Mouse (Mus musculus) lung, postnatal 25 days (tissue): ENCODE data around the gene Ermap.

ENCODE experiments used
- DNase-seq: peaks from one replicate; pipeline ENCODE4 v3.0.0; 2022; ENCODE audit warnings: low spot score

Gene Ermap

GRCm38 (mm10) chr4:119185771-119186170, 4.0 kb downstream of the Ermap start:
- DNase-seq, result no peak

GRCm38 (mm10) chr4:119183525-119183924, 6.3 kb downstream of the Ermap start:
- no peak for DNase-seq

- DNase-seq, result no peak
These were observed 8.4 kb downstream of the Ermap start for GRCm38 (mm10) chr4:119181456-119181855.

DNA sequence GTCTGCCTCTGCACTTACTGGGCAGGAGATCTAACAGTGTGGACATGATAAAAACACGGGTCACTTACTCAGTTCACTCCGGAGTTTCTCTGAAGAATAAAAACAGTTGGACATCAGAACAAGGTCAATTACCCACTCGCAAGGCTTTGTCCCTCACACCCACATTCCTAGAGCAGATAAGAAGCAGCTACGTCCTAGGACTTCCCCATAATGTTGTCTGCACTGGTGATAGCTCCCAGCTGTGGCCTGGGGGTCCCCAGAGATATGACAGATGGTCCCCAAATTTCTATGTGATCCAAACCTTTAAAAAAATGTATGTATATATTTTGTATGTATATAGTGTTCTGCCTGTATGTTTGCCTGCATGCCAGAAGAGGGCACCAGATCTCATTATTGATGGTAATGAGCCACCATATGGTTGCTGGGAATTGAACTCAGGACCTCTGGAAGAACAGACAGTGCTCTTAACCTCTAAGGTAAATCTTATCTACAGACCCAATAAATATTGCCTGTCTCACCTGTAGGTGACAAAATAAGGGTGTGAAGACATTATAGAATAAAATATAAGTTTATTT, 9.6 kb downstream of the Ermap start:
- DNase-seq, result no peak

- DNase-seq, result no peak
These were observed 11.5 kb downstream of the Ermap start for GRCm38 (mm10) chr4:119178331-119178730.

- DNase-seq, result no peak
These were observed 12.1 kb downstream of the Ermap start for GRCm38 (mm10) chr4:119177702-119178101.

GRCm38 (mm10) chr4:119173851-119174453, 15.9 kb downstream of the Ermap start, which contains the start of gene Zfp691:
TSS of gene Zfp691 (minus strand) at chr4:119174195.
- peak; percentile 99 for DNase-seq

GRCm38 (mm10) chr4:119172919-119173650, 16.7 kb downstream of the Ermap start:
- no peak for DNase-seq

- DNase-seq, result peak; percentile 85
These were observed 22.1 kb downstream of the Ermap start for GRCm38 (mm10) chr4:119167663-119168062.

- DNase-seq, result no peak
These were observed 22.7 kb downstream of the Ermap start for GRCm38 (mm10) chr4:119167068-119167467.

GRCm38 (mm10) chr4:119165916-119166315, 23.9 kb downstream of the Ermap start:
- no peak for DNase-seq

- DNase-seq, result no peak
These were observed 26.8 kb downstream of the Ermap start for GRCm38 (mm10) chr4:119162990-119163389.

DNA sequence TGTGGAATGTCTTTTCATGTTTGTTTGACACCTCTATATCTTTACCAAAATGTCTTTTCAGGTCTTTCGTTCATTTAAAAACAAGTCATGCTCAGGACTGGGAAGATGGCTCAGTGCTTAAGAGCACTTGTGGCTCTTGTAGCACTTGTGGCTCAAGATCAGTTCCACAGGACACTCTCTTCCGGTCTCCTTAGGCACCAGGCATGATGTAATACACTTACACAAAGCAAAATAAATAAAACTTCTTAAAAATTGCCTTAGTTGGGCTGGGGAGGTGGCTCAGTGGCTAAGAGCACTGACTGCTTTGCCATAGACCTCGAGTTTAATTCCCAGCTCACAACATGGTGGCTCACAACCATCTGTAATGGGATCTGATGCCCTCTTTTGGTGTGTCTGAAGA, 28.5 kb downstream of the Ermap start:
- DNase-seq, result peak; percentile 10

- DNase-seq, result peak; percentile 49
These were observed 31.9 kb downstream of the Ermap start for GRCm38 (mm10) chr4:119157891-119158290.

DNA sequence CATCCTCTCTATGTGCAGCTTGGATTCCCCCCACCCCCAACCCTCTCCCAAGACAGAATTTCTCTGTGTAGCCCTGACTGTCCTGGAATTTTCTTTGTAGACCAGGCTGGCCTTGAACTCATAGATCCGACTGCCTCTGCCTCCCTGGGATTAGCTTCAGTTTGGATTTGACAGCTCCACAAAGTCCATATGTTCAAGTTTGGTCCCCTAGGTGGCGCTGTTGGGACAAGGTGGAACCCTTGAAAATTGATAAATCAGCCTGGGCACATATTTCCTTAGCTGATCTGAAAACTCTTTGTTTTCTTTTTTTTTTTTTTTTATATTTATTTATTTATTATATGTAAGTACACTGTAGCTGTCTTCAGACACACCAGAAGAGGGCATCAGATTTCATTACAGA, 32.6 kb downstream of the Ermap start:
- DNase-seq, result peak; percentile 65

- no peak for DNase-seq
These were observed 41.1 kb downstream of the Ermap start for GRCm38 (mm10) chr4:119148741-119149140.

DNA sequence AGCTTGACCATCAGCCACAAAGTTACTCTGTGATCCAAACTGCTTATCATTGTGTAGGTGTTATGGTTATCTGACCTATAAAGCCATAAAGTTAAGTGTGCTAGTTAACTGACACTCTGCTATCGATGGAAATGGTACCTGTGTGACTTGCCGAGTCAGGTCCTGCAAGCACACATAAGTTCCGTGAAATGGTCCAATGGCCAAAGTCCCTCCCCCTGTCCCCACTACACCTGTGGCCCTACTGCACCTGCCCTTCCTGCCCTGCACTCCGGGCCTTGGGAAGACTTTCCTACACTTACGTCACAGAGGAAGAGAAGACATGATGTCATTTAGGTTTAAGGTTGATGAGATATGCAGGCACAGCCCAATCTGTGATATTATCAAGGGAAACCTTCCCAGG, 42.5 kb downstream of the Ermap start:
- DNase-seq, result no peak

DNA sequence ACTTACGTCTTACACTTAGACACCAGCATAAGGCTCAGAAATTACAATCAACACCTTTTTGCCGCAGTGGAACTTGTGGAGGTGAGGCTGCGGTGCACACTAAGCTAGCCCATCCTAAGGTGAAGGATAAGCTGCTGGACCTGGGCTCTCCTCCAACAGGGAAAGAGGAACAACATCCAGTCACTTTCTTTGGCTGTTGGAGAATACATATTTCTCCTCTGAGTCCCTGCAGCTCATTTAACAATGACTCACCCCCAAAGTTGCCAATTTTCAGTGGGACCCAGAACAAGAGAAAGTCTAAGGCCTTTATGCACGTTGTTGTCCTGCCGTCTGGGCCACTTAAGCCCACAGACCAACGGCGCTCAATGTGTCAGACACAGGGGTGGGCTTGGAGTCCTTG, 43.0 kb downstream of the Ermap start:
- DNase-seq, result no peak

GRCm38 (mm10) chr4:119142230-119142871, 47.5 kb downstream of the Ermap start:
- peak; percentile 38 for DNase-seq

- no peak for DNase-seq
These were observed 48.6 kb downstream of the Ermap start for GRCm38 (mm10) chr4:119141191-119141590.

GRCm38 (mm10) chr4:119140126-119140525, 49.7 kb downstream of the Ermap start:
- DNase-seq, result peak; percentile 66

GRCm38 (mm10) chr4:119138776-119139175, 51.0 kb downstream of the Ermap start:
- DNase-seq, result no peak

GRCm38 (mm10) chr4:119138171-119138570, 51.6 kb downstream of the Ermap start:
- DNase-seq, result peak; percentile 86
